Mouse (Mus musculus): ENCODE results near the gene Ankrd44. TPM values are rescaled to one million over a fixed set of nuclear protein-coding genes. Genes with fewer than 3 reads are reported as not detected.

Gene Ankrd44
- total and polyA plus RNA-seq, 3 experiments, result 0.10 to 2.6 (median 1.5) TPM

GRCm38 (mm10) chr1:54901084-54901483, 25.1 kb downstream of the Ankrd44 start:
- TF ChIP-seq POLR2AphosphoS5 (IDR thresholded peaks at IDR 0.05; ENCODE audit: insufficient replicate concordance, low read depth, low read length) (no peak), GATA2 (IDR thresholded peaks at IDR 0.05; ENCODE audit: borderline replicate concordance, low read depth, low read length) (no peak), CTCF (IDR thresholded peaks at IDR 0.05; ENCODE audit: low read depth, low read length) (no peak), TAL1 (conservative IDR thresholded peaks at IDR 0.05; ENCODE audit: low read depth, low read length) (no peak), GATA1 (IDR thresholded peaks at IDR 0.05; ENCODE audit: borderline replicate concordance, low read length) (no peak)
- ATAC-seq (ENCODE audit: extremely low read depth, insufficient number of reproducible peaks, low FRiP score, poor library complexity, severe bottlenecking), result no peak
- Histone ChIP-seq H3K36me3 (replicated peaks) (no peaks in the 10 kb centered on the region), H3K27me3 (ENCODE audit: insufficient read depth, low read length) (peaks cover 17% of the 10 kb centered on the region), H3K9me3 (replicated peaks) (no peaks in the 10 kb centered on the region), H3K4me1 (ENCODE audit: insufficient read depth, low read depth, low read length) (no peaks in the 10 kb centered on the region), H3K4me3 (ENCODE audit: low read depth, low read length) (no peak overlapping the region)
- DNase-seq (ENCODE audit: low spot score), result no peak

GRCm38 (mm10) chr1:54899247-54899646, 26.9 kb downstream of the Ankrd44 start:
- Histone ChIP-seq H3K36me3 (replicated peaks) (no peaks in the 10 kb centered on the region), H3K27me3 (ENCODE audit: insufficient read depth, low read length) (peaks cover 17% of the 10 kb centered on the region), H3K4me1 (ENCODE audit: insufficient read depth, low read depth, low read length) (no peaks in the 10 kb centered on the region), H3K9me3 (replicated peaks) (no peaks in the 10 kb centered on the region), H3K4me3 (ENCODE audit: low read depth, low read length) (no peak overlapping the region)
- ATAC-seq (ENCODE audit: extremely low read depth, insufficient number of reproducible peaks, low FRiP score, poor library complexity, severe bottlenecking), result no peak
- no peak for TF ChIP-seq POLR2AphosphoS5 (IDR thresholded peaks at IDR 0.05; ENCODE audit: insufficient replicate concordance, low read depth, low read length)
- no peak for DNase-seq (ENCODE audit: low spot score)

GRCm38 (mm10) chr1:54898656-54899084, 27.5 kb downstream of the Ankrd44 start:
- H3K27me3 ChIP-seq (ENCODE audit: insufficient read depth, low read length), result peaks cover 17% of the 10 kb centered on the region
- ATAC-seq (ENCODE audit: extremely low read depth, insufficient number of reproducible peaks, low FRiP score, poor library complexity, severe bottlenecking) (no peak), DNase-seq (ENCODE audit: low spot score) (no peak)
- no peaks in the 10 kb centered on the region for H3K36me3 ChIP-seq (replicated peaks)
- H3K4me1 ChIP-seq (ENCODE audit: insufficient read depth, low read depth, low read length), result no peaks in the 10 kb centered on the region
- H3K4me3 ChIP-seq (ENCODE audit: low read depth, low read length), result no peak overlapping the region
- no peaks in the 10 kb centered on the region for H3K9me3 ChIP-seq (replicated peaks)
- TF ChIP-seq GATA1 (IDR thresholded peaks at IDR 0.05; ENCODE audit: borderline replicate concordance, low read length) (no peak), GATA2 (IDR thresholded peaks at IDR 0.05; ENCODE audit: borderline replicate concordance, low read depth, low read length) (no peak), TAL1 (conservative IDR thresholded peaks at IDR 0.05; ENCODE audit: low read depth, low read length) (no peak), POLR2AphosphoS5 (IDR thresholded peaks at IDR 0.05; ENCODE audit: insufficient replicate concordance, low read depth, low read length) (no peak), CTCF (IDR thresholded peaks at IDR 0.05; ENCODE audit: low read depth, low read length) (no peak)

GRCm38 (mm10) chr1:54897726-54898125, 28.5 kb downstream of the Ankrd44 start:
- no peak for DNase-seq (ENCODE audit: low spot score)
- ATAC-seq (ENCODE audit: extremely low read depth, insufficient number of reproducible peaks, low FRiP score, poor library complexity, severe bottlenecking), result no peak
- no peak for TF ChIP-seq TAL1 (conservative IDR thresholded peaks at IDR 0.05; ENCODE audit: low read depth, low read length)
- TF ChIP-seq CTCF (IDR thresholded peaks at IDR 0.05; ENCODE audit: low read depth, low read length), result no peak
- TF ChIP-seq GATA2 (IDR thresholded peaks at IDR 0.05; ENCODE audit: borderline replicate concordance, low read depth, low read length), result no peak
- TF ChIP-seq POLR2AphosphoS5 (IDR thresholded peaks at IDR 0.05; ENCODE audit: insufficient replicate concordance, low read depth, low read length), result no peak
- no peak for TF ChIP-seq GATA1 (IDR thresholded peaks at IDR 0.05; ENCODE audit: borderline replicate concordance, low read length)
- H3K4me3 ChIP-seq (ENCODE audit: low read depth, low read length), result no peak overlapping the region
- H3K27me3 ChIP-seq (ENCODE audit: insufficient read depth, low read length), result peaks cover 15% of the 10 kb centered on the region
- no peaks in the 10 kb centered on the region for H3K4me1 ChIP-seq (ENCODE audit: insufficient read depth, low read depth, low read length)
- H3K9me3 ChIP-seq (replicated peaks), result no peaks in the 10 kb centered on the region
- H3K36me3 ChIP-seq (replicated peaks), result no peaks in the 10 kb centered on the region

- ATAC-seq (ENCODE audit: extremely low read depth, insufficient number of reproducible peaks, low FRiP score, poor library complexity, severe bottlenecking) (no peak), DNase-seq (ENCODE audit: low spot score) (no peak)
- H3K4me3 ChIP-seq (ENCODE audit: low read depth, low read length), result no peak overlapping the region
- H3K9me3 ChIP-seq (replicated peaks), result no peaks in the 10 kb centered on the region
- H3K36me3 ChIP-seq (replicated peaks), result no peaks in the 10 kb centered on the region
- no peaks in the 10 kb centered on the region for H3K4me1 ChIP-seq (ENCODE audit: insufficient read depth, low read depth, low read length)
- TF ChIP-seq TAL1 (conservative IDR thresholded peaks at IDR 0.05; ENCODE audit: low read depth, low read length) (no peak), GATA2 (IDR thresholded peaks at IDR 0.05; ENCODE audit: borderline replicate concordance, low read depth, low read length) (no peak), GATA1 (IDR thresholded peaks at IDR 0.05; ENCODE audit: borderline replicate concordance, low read length) (no peak), POLR2AphosphoS5 (IDR thresholded peaks at IDR 0.05; ENCODE audit: insufficient replicate concordance, low read depth, low read length) (no peak), CTCF (IDR thresholded peaks at IDR 0.05; ENCODE audit: low read depth, low read length) (no peak)
- H3K27me3 ChIP-seq (ENCODE audit: insufficient read depth, low read length), result peaks cover 9% of the 10 kb centered on the region
Measured at GRCm38 (mm10) chr1:54896109-54897085, 29.8 kb downstream of the Ankrd44 start.

GRCm38 (mm10) chr1:54888449-54888848, 37.7 kb downstream of the Ankrd44 start:
- TF ChIP-seq GATA2 (IDR thresholded peaks at IDR 0.05; ENCODE audit: borderline replicate concordance, low read depth, low read length) (no peak), GATA1 (IDR thresholded peaks at IDR 0.05; ENCODE audit: borderline replicate concordance, low read length) (no peak), TAL1 (conservative IDR thresholded peaks at IDR 0.05; ENCODE audit: low read depth, low read length) (no peak), POLR2AphosphoS5 (IDR thresholded peaks at IDR 0.05; ENCODE audit: insufficient replicate concordance, low read depth, low read length) (no peak), CTCF (IDR thresholded peaks at IDR 0.05; ENCODE audit: low read depth, low read length) (no peak)
- Histone ChIP-seq H3K27me3 (ENCODE audit: insufficient read depth, low read length) (no peaks in the 10 kb centered on the region), H3K4me1 (ENCODE audit: insufficient read depth, low read depth, low read length) (no peaks in the 10 kb centered on the region), H3K4me3 (ENCODE audit: low read depth, low read length) (no peak overlapping the region), H3K9me3 (replicated peaks) (no peaks in the 10 kb centered on the region), H3K36me3 (replicated peaks) (no peaks in the 10 kb centered on the region)
- DNase-seq (ENCODE audit: low spot score) (no peak), ATAC-seq (ENCODE audit: extremely low read depth, insufficient number of reproducible peaks, low FRiP score, poor library complexity, severe bottlenecking) (no peak)

Measured in G1E (cell line).